Mouse (Mus musculus): ENCODE results near the gene Mthfd2l.

Gene Mthfd2l

DNA sequence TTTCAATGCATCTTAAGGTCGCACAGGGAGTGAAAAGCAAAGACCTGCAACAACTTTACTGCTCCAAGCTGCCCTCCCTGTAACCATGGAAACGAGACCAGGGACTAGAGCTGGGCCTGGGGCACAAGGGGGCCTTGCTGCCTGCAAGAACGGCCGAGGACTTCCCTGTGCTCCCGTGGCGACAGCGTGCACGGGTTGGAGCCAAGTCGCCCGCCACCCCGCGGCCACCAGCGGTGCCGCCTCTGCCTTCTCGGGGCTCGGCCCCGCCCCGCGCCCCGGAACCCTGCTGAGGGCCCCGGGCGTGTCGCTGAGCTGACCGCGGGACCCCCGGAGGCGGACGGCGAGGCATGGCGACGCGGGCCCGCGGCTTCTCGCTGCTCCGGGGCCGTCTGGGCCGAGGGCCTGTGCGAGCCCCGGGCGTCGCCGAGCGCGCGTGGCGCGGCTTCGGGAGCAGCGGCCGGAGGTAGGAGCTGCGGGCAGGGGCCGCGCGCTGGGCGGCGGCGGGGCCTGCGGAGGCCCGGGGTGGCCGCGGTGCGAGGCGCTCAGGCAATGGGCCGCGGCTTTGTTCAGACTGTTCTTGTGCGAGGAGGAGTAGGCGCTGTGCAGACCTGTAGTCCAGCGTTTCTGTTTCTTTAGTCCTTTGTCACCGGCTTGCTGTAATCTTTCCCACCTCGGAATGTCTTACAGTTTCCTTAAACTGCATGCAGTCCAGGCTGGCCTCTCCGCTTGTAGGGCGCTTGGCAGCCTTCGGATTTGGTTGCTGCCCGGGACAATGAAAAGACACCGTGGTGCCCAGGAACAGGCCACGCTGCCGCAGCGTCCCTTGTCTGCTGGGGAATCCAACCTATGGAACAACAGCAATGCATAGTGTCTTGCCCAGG is at the start of gene Mthfd2l:
Gene Mthfd2l (plus strand): TSS at position 147 of the 881 bp plus-strand sequence.
- in situ Hi-C loops (cut with MboI; ENCODE audit: low sequenced_read_pairs), result no loop called here

DNA sequence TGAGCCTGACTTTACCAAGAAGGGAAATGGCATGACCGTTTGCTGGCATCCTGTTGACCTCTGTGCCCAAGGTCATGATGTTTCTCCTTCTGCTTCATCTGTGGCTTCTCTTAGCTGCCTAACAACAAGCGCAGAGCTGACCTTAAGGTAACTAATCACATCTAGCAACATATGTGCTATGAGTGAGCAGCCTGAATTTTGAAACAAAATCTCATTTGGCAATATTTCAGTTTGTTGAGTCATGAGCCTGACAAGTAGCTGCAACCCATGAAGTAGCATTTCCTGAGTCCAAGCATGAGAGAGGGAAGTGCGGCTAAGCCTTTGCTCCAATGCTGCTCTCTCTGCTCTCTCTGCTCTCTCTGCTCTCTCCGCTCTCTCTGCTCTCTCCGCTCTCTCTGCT is 49.2 kb upstream of the Mthfd2l start:
- in situ Hi-C loops (cut with MboI; ENCODE audit: low sequenced_read_pairs), result no loop called here

DNA sequence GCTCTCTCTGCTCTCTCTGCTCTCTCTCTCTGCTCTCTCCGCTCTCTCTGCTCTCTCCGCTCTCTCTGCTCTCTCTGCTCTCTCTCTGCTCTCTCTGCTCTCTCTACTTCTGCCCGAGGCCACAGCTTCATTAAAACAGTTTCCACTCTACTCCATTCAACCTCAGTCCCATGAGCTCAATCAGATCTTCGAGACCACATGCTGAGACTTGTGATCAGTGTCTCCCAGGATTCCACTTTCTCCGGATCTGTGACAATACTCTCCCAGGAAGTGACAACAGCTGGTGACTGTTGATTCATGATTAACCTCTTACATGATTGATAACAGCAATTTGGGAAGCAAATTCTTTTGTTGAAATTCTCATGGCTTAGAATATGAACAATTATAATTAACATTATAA is 48.8 kb upstream of the Mthfd2l start:
- in situ Hi-C loops (cut with MboI; ENCODE audit: low sequenced_read_pairs), result no loop called here

DNA sequence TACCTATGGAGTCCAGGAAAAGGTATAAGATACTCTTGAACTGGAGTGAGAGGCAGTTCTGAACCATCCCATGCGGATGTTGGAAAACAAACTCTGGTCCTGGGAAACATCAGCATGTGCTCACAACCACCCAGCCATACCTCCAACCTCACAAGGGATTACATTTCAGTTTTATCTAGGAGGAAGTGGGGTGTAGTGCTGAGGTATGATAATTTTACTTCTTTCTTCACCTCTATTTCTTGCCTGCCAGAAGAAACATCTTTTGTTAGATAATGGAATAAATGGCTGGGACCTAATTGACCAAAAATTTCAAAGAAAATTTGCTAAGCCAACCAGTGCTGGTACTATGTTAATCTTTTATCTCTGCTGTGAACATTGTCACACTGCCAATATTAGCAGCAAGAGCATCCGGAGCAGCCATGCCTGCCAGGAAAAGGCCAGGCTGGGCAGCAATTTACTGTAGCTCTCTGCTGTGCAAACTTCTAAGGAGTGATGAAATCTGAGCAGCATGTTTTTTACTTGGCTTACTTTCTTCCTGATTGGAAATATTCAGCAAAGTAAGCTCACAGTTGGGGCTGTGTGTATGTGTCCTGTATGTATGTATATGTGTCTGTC is 46.2 kb upstream of the Mthfd2l start:
- in situ Hi-C loops (cut with MboI; ENCODE audit: low sequenced_read_pairs), result no loop called here

DNA sequence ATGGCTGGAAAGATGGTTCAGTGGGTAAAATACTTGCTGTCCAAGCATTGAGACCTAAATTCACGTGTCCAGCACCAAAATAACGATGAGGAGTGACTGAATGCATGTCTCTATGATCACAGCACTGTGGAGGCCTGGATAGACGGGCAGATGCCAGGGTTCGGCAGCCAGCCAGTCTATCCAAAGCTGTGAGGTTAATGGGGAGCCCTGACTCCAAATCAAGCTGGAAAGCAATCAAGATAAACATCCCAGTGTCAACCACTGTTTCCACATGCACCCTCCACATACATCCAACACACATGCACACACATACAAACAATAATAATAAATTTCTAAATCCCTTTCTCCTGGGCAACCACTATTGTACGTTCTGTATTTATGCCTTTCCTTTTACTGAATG is 42.3 kb upstream of the Mthfd2l start:
- in situ Hi-C loops (cut with MboI; ENCODE audit: low sequenced_read_pairs), result no loop called here

DNA sequence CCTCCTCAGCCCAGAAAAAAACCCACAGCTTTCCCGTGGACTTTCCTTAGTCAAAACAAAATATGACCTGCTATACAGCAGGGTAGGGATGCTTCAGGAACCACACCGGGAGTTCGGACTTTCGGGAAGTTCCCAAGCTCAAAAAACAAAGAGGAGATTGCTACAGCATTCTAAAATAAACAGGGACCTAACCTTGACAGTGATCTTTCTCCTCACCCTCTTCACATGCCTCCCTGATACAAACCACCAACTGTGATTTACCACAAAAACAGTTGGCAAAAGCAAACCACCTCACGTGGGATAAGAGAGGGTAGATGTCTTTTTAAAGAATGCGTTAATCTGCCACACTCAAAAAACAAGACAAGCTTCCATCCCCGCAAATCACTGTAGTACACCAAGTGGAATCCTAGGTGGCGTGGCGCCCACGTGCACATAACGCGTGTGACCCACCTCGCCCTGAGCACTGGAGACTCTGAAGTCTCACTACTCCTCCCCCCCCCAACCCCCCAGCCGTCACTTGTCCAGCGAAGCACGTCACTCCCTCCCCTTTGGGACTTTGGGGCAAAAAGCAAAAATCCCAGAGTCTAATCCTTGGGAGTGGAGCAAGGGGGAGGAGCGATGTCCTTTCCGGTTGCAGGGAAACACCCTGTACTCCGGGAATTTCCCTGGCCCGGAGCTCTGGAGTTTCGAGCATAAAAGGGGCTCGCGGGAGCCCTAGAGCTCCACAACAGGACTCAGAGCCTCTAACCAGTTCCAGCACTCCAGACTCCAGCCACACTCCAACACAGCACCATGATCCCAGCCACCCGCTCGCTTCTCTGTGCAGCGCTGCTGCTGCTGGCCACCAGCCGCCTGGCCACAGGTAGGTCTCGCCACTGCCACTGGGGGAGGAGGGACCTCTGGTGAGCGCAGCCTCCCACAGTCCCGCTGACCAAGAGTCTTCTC is 40.1 kb upstream of the Mthfd2l start, which contains the start of gene Cxcl1:
Gene Cxcl1 (plus strand): TSS at position 723 of the 945 bp plus-strand sequence.
- in situ Hi-C loops (cut with MboI; ENCODE audit: low sequenced_read_pairs), result loop anchor here (10.0 kb wide), 1 partner anchor 236 kb away; no protein-coding TSS in a partner anchor

DNA sequence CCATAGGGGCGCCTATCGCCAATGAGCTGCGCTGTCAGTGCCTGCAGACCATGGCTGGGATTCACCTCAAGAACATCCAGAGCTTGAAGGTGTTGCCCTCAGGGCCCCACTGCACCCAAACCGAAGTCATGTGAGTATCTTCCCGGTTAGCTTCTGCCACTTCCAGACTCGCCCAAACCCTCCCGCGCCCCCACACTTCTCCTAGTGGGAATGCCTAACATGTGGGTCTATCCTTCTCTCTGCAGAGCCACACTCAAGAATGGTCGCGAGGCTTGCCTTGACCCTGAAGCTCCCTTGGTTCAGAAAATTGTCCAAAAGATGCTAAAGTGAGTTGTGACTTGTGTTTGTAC is 39.5 kb upstream of the Mthfd2l start:
- in situ Hi-C loops (cut with MboI; ENCODE audit: low sequenced_read_pairs), result loop anchor here (10.0 kb wide), 1 partner anchor 237 kb away; no protein-coding TSS in a partner anchor

DNA sequence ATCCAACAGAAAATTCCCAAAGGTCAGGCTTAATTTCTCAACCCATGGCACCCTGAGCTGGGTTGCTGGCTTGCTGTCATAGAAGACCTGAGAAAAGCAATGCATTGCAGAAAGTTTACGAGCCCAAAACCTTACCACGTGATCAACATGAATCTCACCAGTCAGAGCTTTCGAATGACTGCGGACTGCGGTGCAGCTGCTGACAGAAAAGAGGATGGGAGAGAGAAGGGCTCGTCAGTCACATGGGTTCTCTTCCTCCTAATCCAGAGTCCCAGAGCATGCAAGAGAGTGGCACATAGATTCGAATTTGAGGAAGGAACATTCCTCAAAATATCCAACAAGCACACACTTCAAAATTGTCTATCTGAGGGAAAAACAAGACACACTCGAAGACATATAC is 36.7 kb upstream of the Mthfd2l start:
- in situ Hi-C loops (cut with MboI; ENCODE audit: low sequenced_read_pairs), result loop anchor here (10.0 kb wide), 1 partner anchor 239 kb away; no protein-coding TSS in a partner anchor

DNA sequence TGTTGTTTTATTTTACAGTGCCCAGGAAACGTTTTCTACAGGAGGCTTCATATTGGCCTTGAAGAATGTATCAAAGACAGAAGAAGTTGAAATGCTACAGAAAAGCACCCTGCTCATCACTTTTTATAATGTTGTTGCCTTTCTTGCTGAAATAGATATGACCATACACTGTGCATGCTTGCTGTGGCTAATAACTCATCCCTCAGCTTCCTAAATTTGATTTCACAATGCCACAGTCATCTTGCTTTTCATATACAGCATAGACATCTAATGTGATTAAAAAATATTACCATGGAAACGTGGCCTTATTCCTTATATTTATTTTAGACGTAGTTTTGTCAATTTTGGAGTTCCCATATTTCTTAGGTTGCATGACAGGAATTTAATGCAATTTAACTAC is 33.5 kb upstream of the Mthfd2l start:
- in situ Hi-C loops (cut with MboI; ENCODE audit: low sequenced_read_pairs), result loop anchor here (10.0 kb wide), 1 partner anchor 243 kb away; no protein-coding TSS in a partner anchor

DNA sequence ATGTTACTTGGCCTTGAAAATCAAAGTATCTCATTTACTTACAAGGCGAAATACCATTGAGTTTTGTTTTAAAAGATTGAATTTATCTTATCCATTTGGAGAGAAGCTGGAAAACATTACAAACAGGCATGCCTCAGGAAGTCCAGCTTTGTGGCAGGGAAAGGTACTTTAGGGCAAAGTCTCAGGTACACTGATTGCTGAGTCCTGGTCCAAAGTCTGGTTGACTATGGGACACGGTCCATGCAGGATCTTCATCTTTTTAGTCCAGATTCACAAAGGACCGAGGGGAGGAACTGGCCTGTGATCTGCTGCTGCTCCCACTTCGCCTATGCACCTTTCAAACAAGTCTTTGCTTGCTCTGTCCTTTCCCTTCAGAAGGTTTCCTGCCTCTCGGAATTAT is 31.6 kb upstream of the Mthfd2l start:
- in situ Hi-C loops (cut with MboI; ENCODE audit: low sequenced_read_pairs), result loop anchor here (10.0 kb wide), 1 partner anchor 245 kb away; no protein-coding TSS in a partner anchor

DNA sequence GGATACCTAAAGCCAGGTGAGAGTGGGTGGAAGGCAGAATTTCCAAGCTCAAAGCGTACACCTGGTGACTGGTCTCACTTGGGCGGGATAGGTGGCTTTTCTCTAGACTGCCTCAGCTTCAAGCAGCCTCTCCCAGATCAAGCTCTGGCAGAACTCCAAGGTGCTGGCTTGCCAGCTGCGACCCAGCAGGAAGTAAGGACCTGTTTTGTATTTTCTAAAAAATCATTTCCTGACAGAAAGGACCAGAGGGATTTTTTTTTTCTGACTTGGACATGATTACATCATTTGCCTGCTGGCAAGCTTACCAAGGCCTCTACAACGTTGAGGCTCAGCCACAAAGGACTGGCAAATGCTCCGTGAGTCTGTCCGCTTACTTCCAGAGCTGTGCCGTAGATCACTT is 30.8 kb upstream of the Mthfd2l start:
- in situ Hi-C loops (cut with MboI; ENCODE audit: low sequenced_read_pairs), result no loop called here

DNA sequence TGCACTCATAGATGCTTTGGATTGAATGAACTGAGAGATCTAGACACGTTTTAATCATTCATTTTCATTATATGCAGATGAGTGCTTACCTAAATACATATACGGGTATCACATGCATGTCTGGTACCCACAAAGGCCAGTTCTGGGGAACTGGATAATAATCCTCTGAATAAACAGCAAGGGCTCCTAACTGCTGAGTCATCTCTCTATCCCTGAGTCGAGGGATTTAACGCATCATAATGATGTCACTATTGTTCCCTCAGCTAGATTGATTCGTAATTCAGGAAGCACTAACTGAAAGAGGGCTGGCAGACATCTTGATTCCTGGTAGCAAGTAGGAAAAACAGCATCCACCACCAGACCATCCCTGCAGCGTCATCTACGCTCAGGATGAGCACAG is 30.2 kb upstream of the Mthfd2l start:
- in situ Hi-C loops (cut with MboI; ENCODE audit: low sequenced_read_pairs), result no loop called here

DNA sequence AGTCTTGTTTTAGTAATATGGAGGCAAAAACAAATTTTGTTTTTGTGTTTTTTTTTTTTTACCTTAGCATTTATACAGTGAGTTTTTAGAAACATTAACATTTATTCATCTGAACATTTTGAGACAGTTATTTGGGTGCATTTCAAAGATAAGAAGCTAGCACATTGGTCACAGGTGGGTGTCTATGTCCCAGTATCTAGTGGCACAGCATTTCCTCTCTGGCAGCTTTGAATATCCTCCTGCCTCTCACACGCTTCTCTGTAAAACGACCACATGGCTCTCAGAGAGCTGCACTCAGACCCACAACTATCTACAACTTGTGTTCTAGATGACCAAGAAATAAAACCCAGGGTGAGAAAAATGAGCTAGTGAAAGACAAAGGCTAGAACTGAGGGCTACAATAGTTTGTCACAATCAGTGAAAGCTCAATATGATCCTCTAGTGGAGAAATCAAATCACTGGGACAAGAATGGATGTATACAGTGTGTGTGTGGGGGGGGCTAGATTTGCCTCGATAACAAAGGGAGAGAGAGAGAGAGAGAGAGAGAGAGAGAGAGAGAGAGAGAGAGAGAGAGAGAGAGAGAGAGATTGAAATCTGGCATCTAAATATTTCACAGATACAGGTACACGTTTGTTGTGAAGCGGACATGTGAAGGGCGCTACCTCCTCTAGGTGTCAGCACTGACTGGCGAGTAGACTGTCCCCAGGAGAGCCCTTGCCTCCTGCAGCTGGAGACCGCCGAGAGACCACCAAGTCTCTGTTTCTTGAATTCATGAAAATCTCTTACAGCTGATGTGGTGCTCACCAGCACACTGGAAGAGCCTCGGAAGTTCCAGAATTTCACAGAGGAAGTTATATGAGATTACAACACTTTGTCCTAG is 28.3 kb upstream of the Mthfd2l start:
- in situ Hi-C loops (cut with MboI; ENCODE audit: low sequenced_read_pairs), result no loop called here

DNA sequence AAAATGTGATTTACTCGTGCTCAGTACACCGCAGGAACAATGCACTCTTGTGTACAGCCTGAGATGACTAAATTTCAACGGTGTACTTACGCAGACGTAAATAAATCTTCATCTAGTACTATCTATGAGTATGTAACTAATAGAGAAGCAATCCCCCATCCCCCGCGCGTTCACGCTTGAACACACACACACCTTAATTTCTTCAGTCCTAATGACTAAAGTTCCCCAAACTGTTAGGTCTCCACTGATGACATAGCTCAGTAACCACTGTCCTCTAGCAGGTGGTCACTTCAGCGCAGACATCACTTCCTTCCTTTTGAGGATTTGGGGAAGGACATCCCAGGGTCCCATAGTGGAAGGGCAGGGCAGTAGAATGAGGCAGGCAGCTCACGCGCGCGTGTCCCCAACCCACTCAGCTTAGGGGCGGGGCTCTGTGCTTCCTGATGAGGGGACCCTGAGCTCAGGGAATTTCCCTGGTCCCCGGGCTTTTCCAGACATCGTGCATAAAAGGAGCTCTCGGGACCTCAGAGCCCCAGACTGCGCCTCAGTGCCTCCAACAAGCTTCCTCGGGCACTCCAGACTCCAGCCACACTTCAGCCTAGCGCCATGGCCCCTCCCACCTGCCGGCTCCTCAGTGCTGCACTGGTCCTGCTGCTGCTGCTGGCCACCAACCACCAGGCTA is 27.4 kb upstream of the Mthfd2l start, which contains the start of gene Cxcl2:
Gene Cxcl2 (plus strand): TSS at position 533 of the 682 bp plus-strand sequence.
- in situ Hi-C loops (cut with MboI; ENCODE audit: low sequenced_read_pairs), result no loop called here

DNA sequence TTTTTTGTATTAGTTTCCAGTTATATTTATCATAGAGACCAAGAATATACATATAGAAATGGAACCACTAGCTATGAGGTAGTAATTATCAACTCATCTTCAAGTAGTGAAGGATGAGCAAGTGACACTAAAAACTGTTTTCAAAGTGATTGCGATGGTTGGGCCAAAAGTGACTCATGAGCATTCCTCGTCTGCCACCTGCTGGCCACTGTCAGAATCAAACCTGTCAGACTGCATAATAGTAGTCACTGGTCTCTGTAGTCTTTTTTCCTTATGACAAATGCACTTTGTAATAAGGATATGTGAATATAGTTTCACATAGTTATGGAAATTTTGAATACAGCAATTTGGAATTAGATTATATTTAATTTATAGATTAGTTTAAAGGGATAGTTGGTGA is 21.9 kb upstream of the Mthfd2l start:
- in situ Hi-C loops (cut with MboI; ENCODE audit: low sequenced_read_pairs), result no loop called here

DNA sequence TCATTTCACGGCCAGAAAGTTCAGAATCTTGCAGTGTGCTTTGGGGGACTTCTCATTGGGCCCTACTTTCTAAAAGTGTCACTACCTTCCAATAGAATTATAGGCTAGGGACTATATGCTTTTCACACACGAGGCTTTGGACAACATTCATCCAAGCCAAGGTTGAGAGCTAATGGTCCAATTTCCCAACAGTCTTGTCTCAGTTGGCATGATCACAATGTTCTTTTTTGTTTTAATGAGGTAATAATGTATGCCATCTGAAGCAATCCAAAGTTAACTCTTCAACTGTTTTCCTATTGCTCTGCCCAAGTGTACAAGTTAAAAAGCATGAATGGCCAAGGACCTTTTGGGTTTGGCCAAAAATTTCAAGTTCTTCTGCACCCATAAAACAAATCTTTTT is 11.4 kb upstream of the Mthfd2l start:
- in situ Hi-C loops (cut with MboI; ENCODE audit: low sequenced_read_pairs), result no loop called here

DNA sequence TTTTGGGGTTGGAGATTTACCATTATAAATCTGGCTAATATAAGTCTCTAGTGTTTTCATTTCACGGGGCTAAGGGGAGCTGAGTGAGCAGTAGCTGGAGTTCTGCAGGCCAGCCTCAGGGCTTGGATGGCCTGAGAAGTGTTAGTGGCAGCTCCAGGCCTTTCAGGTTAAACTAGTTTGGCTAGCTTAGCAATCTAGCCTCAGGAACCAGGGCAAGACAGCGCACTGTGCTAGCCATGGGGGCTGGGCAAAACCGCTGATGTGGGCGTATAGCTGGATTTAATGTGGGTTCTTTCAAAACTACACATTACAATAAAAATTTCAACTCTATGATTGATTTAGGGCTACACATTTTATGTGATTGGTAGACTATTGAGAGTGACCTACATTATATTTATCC is 8.0 kb upstream of the Mthfd2l start:
- in situ Hi-C loops (cut with MboI; ENCODE audit: low sequenced_read_pairs), result no loop called here

DNA sequence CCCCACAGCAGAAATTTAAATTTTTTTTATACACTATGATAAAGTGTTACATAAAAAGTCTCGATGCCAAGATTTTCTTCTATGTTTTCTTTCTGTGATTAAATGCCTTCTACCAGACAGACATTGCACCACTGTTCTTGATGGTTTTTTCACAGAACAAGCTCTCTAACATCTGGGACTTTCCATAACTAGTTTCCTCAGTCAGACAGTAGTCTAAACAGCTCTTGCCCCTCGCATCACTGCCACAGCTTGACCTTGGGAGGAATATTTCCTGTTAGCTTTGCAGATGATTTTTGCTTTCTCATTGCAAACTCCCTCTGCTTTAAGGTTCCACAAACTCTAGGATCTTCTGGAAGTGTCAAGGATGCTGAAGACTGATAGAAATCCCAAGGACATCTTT is 371 bp upstream of the Mthfd2l start:
- in situ Hi-C loops (cut with MboI; ENCODE audit: low sequenced_read_pairs), result no loop called here

DNA sequence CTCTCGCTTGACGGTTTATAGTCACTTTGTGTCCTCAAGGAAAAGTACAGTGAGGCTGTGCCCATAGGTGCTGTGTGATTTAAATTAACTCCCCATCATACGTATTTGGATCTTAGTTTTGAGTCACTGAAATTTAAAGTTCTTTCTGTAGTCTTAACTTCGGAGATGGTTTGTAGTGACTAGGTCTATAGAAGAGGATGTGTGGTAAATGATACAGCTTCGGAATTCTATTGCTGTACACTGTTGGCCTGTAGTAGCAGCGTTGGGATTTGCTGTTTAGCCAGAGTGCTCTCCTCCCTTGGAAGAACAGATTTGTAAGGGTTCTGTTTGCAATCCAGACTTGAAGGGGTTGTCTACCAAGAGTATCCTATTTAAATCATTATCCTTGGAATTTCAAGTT is 994 bp downstream of the Mthfd2l start:
- in situ Hi-C loops (cut with MboI; ENCODE audit: low sequenced_read_pairs), result no loop called here

Measured in CH12F3 (cell line).